Mouse (Mus musculus) CD4-positive helper T cell, adult 2 months (primary cell): ENCODE data around the gene Ptprd.
"Not testable (repeated sequence)": the region's sequence is repeated elsewhere in the genome, so short reads cannot be mapped to it uniquely, and the experiment has no call there.

Experiments
- DNase-seq: peaks from one replicate; pipeline ENCODE4 v3.0.0-alpha.2; 2012; ENCODE audit warnings: low read depth, missing footprints, low spot score

Gene Ptprd

DNA sequence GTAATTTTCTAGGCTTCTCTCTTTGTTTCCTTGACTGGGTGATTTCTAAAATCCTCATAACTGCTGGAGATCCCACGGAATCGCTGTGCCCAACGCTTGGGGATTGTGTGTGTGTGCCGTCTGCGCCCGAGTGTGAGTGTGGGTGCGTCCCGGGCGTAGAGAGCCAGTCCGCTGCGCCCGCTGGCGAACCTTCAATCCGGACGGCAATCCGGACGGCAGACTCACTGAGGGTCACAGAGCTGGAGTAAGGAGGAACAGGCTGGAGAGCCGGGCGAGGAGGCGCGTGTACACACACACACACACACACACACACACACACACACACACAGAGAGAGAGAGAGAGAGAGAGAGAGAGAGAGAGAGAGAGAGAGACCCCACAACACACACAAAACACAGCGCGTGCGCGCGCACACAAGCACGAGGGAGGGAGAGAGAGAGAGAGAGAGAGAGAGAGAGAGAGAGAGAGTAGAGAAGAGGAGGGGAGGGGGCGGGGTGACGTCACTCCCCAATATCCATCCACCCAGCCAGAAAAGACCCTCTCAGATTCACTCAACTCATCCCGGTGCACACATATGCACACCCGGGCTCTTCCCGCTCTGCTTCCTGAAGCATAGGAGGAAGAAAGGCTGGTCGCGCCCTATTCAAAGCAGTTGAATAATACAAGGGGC is 1761.3 kb downstream of the Ptprd start:
- no peak for DNase-seq

DNA sequence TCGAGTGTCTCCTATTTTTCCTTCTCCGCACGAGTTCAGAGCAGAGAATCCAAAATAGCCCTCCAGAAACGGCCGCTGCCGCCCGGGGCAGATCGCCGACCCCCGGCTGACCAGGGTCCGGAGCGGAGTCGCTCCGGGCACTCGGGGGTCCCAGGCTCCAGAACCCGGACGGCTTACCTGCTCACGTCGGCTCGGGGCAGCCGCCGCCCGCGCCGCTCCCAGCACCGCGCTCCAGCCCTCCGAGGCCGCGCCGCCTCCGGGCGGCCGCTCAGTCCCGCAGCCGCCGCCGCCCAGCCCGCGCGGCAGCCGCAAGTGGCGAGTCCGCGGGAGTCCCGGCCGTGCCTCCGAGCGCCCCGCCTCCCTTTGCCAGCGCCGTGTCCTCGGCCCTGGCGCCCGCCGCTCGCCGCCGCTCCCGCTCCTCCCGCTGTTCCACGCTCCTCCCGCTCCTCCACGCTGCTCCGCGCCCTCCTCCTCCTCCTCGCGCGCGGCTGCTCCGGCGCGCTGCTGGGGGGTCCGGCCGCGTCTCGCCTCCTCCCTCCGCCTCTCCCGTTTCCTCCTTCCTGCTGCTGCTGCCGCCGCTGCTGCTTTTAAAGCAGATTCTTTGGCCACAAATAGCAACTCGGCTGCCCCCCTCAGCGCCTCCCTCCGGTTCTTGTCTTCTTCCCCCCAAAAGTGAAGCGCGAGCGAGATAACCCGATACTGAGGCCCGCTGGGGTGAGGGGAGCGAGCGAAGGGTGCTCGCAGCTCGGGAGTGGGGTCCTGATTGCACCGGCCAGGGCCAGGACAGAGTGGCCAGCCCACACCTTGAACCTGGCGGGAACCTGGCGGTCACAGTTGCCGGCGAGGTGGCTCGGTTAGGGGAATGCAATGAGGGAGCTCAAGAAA is 1762.1 kb downstream of the Ptprd start:
- DNase-seq: no peak

DNA sequence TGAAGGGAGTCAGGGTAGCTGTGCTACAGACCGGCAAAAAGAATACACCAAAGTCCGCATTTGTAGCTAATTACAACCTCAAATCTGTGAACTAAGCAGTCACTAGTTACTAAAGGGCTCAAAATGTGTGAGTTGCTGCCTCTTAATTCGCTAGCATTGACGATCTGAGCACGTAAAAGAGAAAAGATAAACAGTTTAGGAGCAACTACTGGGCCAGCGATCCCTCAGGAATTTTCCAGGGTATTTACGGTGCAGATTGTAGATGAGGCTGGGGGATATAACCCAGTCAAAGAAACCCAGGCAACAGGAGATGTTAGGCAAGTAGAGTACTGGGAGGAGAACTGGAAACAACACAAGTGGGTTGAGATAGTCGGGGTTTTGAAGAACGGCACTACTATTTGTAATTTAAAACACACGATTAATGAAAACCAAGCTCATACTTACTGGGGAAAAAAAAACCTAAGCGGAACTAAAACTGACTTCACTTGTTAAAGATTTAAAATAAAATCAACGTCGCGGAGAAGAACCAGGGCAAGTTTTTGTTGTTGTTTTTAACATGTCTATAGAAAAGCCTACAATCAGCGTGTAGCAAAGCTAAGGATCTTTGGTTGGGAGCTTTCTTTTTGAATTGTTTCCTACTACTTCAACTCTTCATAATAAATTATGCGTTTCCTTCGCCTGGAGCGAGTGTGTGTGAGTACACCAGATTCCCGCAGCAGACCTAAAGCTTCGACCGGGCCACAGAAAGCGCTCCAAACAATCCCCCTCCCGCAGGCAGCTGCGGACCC is 1762.9 kb downstream of the Ptprd start:
- no peak for DNase-seq

DNA sequence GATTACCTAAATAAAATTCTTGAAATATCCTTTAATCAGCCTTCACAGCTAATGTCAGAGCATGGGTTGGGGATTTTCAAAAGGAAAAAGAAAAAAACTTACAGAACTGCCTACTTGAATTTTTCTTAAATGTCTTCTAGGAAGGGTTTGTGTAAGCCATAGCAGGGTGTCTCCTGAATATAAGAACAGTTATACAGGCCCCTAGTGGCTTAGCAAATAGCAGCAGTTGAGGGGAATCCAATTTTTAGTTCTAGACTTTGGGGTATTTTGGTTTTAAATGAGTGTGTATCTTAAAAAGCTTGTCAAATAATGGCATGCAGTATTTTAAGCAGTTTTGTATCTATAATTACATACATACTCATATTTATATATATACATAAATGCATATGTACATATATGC is 1764.4 kb downstream of the Ptprd start:
- DNase-seq: no peak

DNA sequence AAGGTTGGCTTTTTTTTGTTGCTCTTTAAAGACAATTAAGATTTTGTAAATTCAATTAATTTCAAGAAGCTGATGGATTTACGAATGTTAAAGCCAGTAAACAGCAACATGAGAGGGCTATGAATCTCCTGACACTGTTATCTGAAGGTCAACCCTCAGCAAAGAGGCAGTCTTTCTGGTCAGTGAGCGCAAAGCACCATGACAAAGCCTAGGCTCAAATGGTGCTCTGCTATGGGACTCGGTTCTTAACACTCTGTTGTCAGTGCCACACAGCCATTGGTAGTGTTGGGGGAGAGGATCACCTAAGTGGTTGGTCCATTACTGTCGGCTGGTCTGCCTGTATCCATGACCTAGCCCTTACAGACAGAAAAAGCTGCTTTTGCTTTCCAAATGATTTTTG is 1767.0 kb downstream of the Ptprd start:
- no peak for DNase-seq

DNA sequence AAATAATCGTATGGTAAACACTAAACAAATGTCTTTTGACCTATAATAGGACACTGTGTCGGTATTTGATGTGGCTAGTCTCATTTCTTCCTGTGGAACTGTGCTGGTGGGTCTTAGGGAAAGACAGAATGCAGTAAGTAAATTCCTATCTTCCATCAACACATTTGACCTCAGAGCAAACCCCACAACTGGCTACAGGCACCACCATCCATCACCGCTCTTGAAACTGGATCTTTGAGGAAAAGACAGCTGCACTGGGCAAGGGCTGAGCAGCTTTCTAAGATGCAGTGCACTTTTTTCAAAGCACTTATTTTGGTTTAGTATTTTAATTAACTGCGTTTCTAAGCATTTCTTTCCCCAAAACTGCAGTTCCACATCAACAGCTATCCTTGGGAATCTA is 1768.2 kb downstream of the Ptprd start:
- DNase-seq: no peak

DNA sequence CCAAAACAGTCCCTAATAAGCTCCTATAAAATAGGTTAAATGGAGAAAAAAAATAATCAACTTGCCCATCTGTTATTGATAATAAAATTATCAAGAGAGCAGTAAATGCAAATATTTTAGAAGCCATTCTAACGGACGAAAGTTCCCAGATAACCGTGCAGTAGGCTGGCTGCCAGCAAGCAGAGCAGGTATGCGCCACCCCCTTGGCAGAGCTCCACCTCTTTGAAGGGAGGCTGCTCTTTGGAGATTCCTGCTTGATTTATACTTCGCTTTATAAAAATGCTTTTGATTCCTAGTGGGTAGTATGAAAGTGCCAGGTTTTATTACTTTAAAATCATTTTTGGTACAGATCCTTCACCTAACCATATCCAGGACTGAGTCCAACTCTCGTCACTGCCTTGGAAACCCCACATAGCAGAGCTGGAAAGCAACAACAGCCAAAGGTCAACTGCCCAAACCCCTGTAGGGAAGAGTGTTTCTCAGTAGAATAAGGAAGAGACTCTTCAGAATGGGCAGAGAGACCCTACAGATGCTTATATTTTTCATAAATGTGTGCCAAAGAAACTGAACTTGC is 1770.9 kb downstream of the Ptprd start:
- DNase-seq: no peak

DNA sequence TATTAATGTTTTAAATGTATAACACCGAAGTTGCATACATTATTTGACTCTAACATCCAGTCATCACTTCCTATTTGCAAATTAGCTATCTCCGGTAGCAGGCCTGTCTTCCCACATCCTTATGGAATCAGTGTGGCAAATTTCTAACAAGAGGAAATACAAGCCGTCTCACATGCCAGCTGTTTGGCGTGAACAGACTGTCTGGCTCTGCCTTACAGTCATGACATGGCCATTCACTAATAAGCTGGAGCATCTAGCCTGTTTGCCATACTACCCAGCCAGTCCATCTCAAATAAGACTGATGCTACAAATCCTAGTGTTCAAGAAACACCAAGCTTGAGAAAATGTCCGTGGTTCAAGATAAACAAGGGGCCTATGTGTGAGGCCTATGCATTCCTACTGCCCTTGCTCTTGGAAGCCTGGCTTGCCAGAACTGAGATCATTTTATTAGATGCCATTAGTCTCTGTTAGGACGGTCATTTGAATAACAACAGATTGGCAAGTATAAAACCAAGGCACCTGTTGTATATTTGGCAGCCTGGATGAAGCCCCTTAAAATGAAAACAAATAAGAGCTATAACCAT is 1773.2 kb downstream of the Ptprd start:
- DNase-seq: no peak

DNA sequence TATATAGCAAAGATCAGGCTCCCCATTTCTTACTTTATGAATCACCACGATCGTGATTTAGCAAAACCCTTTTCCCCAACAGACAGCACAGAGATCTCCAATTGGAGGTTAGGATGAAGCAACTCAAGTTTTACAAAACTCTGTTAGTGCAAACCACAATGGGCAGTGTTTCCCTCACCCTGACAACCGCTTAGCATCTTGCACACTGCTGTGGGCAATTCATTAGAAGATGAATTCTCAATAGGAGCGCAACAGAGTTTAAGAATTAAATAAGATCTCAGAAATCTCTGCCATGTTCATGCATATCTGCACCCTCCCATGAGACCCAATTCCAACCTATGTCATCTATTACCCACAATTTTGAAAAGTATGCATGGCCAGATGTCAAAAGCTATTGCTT is 1773.7 kb downstream of the Ptprd start:
- DNase-seq: no peak

DNA sequence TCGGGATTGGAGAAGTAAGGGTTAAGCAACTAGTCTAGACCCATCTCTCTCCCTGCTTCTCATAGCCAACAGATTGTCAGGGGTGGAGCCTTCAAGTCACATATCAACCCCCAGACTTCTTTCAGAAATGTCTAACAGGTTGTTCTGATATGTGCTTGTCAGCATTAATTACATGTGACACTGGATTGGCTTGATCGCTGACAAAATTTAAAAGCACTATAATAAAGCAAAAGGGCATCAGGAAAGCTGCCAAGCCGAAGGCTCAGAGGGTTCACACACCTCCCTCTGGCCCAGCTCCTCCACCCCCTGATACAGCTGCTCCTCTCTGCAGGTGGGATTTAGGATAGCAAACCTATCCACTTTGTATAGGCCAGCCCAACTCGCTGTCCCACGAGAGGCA is 1775.8 kb downstream of the Ptprd start:
- no peak for DNase-seq

DNA sequence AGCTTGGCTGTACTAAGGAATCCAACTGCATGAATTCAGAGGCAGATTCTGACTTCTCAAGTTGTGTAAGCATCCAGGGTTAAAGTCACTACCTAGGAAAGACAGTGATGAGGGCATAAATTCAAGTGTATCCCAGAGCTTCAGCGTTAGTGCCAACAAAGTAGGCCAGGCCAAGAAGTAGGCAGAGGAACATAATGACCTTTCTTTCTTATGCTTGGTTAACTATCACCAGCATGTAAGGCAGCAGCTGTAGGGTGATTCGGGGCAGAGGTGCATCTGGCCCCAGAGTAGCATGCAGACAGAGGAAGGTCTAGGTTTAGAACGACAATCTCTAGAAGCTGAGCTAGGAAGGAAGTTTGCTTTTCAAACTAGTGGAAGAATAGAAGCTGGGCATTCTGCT is 1782.0 kb downstream of the Ptprd start:
- no peak for DNase-seq

DNA sequence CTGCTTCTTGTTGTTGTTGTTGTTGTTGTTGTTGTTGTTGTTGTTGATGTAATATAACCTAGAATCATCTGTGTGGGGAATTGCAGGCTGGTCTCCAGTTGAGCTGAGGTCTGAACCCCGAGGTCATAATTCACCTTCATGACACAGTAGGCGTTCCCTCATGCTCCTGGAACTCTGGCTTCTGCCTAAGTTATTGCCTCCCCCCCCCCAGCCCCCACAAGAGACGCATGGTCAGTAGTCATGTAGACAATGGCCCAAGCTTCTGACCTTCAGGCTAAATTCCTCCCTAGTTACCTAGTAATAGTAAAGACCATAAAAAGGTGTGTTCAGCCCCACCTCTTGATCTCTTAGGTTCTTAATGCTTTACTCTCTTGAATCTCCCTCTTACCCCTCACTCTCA is 1784.7 kb downstream of the Ptprd start:
- DNase-seq: not testable (repeated sequence)

DNA sequence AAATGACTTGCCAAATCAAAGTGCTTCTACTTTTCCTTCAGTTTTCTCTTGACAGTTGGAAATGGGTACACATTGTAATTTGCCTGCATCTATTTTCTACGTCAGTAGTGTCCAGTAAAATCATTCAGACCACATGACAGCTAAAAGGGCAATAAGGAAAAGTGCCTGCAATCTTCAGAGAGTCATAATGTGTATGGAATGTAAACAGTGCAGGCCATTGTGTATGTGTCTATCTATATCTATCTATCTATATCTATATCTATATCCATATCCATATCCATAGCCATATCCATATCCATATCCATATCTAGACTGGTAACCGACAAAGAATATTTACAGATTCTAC is 1786.6 kb downstream of the Ptprd start:
- no peak for DNase-seq

DNA sequence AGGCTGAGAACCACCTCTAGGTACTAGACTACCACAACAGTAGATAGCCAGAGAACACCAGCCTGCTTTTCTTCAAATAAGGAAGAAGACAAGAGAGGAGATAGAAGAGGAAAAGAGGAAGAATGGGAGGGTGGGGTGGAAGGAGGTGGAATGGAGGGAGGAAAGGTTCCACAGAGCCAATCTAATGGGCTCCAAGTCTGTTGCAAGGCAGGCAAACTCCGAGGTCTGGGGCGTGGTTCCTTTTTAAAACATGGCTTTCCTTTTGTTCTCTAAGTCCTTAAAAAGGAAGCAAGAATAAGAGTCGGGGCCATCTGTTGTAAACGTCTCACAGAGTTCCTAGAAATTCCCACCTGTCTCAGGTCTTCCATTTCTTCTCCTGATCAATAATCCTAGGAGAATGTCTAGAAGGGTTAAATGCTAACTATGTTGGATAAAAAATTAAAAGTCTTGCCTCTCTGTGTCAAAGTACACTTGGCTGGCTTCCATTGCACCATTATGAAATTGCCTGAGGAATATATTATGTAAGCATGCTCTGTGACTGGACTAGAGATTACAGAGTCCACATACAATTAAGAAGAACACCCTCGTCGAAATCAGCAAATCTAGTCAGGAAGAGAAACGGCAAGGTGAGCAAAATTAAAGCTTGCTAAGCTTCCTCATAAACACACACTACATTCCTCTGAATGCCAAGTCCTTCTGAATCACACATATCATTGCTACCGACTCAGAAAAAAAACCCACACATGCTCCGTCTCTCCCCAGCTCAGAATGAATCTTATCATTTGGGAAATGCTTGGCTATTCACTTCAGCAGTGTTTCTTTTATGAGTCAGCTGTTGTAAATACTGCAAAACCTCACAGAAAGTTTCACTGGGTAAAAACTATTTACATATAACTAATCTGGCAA is 1787.2 kb downstream of the Ptprd start:
- no peak for DNase-seq

DNA sequence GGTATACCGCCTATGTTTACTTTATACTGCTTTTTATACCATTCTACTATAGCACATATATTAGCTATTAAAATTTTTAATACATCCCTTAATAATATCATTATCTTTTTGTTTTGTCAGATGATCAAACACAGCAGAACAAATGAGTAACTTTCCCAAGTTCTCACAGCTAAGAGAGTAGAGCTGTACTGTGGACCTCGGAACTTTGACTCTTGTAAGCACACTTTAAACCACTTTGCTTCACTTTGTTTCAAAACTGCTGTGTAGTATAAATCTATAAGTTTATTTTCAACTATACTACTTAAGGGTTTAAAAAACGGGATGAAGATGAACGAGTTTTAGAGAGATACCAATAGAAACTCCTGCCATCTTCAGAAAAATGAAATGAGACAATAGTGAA is 1789.6 kb downstream of the Ptprd start:
- DNase-seq: no peak

DNA sequence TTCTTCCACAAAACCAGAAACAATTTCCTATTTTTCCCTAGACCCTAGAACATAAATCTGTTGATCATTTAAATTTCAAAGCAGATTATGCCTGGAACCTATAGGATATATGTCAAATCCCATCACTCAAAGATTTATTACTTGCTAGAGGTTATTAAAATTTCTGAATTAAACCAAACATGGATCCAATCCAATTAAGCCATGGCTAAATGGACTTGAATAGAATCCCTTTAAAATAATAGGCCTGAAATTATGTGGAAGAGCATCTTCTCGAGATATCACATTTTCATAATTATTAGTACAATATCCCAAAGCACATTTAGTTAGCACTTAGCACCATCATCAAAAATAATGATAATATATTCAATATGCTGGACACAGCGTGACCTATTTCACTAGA is 1792.1 kb downstream of the Ptprd start:
- no peak for DNase-seq

DNA sequence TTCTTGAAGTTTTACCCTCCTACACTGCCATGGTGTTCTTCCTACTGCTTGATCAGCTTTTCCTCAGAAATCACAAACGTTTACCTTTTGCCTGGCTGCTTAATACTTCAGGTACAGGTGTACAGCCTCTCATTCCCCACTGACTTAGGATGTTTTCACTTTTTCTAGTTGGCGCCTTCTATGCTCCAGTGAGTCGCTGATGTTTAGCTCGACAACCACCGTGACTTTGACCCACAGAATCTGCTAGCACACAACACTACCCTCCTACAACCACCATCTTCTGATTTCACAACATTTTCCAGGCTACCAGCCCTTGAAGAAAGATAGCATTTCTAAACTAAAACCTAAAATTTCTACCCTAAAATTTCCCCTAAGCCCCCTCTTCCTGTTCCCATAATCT is 1794.1 kb downstream of the Ptprd start:
- DNase-seq: no peak

DNA sequence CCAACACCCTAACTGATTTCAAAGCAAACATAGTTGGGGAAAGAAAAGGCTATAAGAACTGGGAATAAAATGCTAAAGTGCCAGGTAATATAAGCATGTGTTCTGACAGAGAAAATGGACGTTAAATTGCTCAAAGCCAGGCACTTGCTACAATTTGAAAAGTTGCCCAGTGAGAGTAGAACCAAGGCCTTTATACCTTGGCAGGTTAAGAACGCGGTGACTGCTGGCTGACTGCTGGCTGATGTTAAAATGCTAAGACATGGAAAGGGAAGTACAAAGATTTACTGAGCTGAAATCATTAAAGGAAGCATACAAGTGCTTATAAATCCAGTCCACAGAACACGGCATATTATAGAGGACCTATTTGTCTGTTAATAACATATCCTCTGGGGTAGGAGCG is 1796.1 kb downstream of the Ptprd start:
- no peak for DNase-seq

DNA sequence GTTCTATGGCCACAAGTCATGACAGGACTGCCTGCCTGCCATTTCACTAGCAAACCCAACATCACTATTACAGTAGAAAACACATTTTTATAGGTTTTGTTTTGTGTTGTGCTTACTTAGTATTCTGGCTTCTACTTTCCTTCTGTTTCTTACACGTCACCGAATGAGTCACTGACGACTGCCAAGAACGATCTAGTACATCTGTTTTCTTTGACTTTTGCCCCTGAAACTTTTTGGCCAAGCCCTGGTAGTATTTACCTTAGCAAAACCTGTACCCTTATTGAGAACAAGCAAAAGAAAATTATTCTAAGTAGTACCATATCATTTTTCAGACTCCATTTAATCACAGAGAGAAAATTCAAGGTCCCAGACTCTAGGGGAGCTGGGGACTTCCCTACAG is 1797.2 kb downstream of the Ptprd start:
- DNase-seq: no peak

DNA sequence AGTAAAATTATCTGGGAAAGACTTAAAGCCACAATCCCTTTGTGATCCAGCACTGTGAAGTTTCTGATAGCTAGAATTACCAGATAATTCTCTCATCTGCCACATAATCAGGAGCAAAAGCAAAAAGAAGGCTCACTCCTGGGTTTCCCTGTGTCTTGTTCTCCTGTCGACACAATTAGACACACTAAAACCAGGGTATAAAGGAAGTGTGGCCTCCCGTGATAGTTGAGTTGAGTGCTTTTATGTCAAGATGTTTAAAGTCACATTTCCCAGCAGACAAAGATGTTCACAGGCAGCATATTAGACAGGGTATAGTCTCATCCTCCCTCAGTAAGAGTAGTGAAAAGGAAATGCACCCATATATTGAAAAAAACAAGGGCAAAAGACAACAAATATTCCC is 1801.7 kb downstream of the Ptprd start:
- no peak for DNase-seq

DNA sequence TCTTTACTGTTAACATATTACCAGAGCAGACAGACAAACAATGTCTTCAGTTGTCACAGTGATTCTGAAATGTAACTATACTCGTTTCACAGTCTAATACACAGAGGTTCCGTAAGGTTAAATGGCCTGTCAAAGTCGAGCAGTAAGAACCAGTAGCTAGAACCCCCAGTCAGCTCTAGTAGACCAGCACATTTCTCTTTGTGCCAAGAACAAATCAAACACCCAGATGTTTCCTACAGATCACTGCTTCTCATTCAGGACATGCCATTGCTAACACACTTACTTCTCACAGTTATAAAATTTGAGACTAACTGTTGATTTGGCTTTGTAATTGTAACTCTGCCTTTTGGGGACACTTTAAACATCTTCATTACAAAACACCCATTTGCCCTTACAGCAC is 1802.6 kb downstream of the Ptprd start:
- DNase-seq: no peak
